Mouse (Mus musculus): Measurements from ENCODE around the gene Ndufb4. TPM values are rescaled to one million over a fixed set of nuclear protein-coding genes. Genes with fewer than 3 reads are reported as not detected.
A peak's percentile ranks its signal among the peaks of the same experiment; 100 is the strongest.

Gene Ndufb4
- polyA plus RNA-seq, 1 experiment from 2014 or later: 67.1 TPM

DNA sequence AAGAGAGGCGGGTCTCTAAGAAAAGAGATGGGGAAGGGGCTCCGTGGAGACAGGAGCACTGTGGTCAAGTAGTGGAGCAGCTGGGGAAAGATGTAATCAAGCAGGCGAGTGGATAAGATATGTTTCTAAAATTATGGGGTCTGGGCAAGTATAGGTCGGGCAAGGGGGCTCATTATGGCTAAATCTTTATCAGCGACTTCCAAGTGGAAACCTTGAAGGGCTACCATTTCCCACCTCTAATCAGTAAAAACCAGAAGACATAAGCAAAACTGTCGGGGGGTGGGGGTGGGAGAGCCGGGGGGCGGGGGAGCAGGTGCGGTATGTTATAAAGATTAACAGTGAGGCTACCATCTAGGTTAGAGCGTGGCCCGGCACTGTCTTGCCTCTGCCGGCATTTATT lies 32.6 kb upstream of the Ndufb4 start:
- WGBS: 56% methylated on average over 12 of the region's 12 CpGs
- Histone ChIP-seq H3K9ac (no peak overlapping the region), H3K4me2 (no peak overlapping the region)

DNA sequence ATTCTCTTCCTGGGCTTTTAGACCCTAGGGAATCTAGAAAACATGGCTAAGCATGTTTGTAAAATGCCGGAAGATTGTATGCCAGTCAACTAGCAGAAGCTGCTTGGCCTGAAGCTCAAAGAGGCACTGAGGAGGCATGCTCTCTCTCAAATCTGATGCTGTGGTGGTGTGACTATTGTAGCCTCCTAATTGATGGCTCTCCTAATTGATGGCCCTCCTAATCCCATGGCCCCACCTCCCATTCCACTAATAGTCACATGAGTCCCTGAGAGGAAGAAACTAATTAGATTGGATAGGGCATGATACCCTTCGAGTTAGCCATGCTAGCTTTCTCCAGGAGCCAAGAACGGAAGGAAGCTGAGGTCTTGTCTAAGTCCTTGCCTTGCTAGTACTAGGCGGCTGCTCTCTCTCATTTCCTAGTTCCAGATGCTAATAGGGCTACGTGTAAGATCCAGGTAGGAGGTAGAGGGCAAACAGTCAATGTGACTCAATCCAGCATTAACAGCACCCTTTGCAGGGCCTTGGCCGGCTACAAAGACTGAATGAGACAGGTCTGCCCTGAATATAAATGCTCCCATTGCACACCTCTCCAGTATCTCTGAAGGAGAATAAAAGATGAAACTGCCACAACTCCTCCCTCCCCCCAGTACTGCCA lies 31.8 kb upstream of the Ndufb4 start:
- ATAC-seq (ENCODE audit: low FRiP score): no peak
- no peak overlapping the region for H3K4me3 ChIP-seq
- no peaks in the 10 kb centered on the region for H3K9me3 ChIP-seq
- WGBS: 59% methylated on average over 6 of the region's 6 CpGs
- H3K27me3 ChIP-seq: no peaks in the 10 kb centered on the region
- H3K27ac ChIP-seq: peak overlapping the region; percentile 13
- H3K4me2 ChIP-seq: no peak overlapping the region
- no peak overlapping the region for H3K9ac ChIP-seq
- no peaks in the 10 kb centered on the region for H3K36me3 ChIP-seq
- H3K4me1 ChIP-seq (replicated peaks): peaks cover 49% of the 10 kb centered on the region

More for the DNA sequence above, 32.6 kb upstream of the Ndufb4 start:
- Histone ChIP-seq H3K36me3 (no peaks in the 10 kb centered on the region), H3K4me3 (no peak overlapping the region), H3K27ac (peak overlapping the region; percentile 13; the same call in 1 of the 2 replicates), H3K27me3 (no peaks in the 10 kb centered on the region), H3K4me1 (replicated peaks) (peaks cover 49% of the 10 kb centered on the region), H3K9me3 (no peaks in the 10 kb centered on the region)
- ATAC-seq (ENCODE audit: low FRiP score): no peak

- Histone ChIP-seq H3K9ac (peak overlapping the region; percentile 76), H3K4me2 (peak overlapping the region; percentile 62), H3K27me3 (no peaks in the 10 kb centered on the region), H3K27ac (peak overlapping the region; percentile 93), H3K36me3 (no peaks in the 10 kb centered on the region), H3K4me3 (peak overlapping the region; percentile 40), H3K9me3 (no peaks in the 10 kb centered on the region), H3K4me1 (replicated peaks) (peaks cover 49% of the 10 kb centered on the region)
- ATAC-seq (ENCODE audit: low FRiP score): peak; percentile 47
- WGBS: 1% methylated on average over 25 of the region's 25 CpGs
These were observed 30.6 kb upstream of the Ndufb4 start for GRCm38 (mm10) chr16:37684634-37685441.

DNA sequence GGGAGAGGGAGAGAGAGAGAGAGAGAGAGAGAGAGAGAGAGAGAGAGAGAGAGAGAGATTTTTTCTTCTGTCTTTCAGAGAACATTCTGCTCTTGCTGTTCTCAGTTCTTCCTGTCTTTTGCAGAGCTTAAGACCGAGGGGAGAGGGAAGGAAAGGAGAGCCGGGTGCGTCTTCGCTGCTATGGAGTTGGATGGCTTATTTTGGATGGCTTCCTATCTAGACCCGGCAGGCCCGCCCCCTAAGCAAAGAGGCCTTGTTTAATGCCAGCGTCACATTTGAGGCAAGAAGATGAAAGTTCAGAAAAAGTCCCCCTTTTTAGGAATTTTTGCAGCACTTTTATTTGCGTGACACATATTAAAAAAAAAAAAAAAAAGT lies 30.0 kb upstream of the Ndufb4 start:
- Histone ChIP-seq H3K4me3 (peak overlapping the region; percentile 40; the same call in 1 of the 2 replicates), H3K27me3 (no peaks in the 10 kb centered on the region), H3K36me3 (no peaks in the 10 kb centered on the region), H3K4me1 (replicated peaks) (peaks cover 49% of the 10 kb centered on the region), H3K9ac (peak overlapping the region; percentile 76), H3K9me3 (no peaks in the 10 kb centered on the region), H3K4me2 (peak overlapping the region; percentile 62), H3K27ac (peak overlapping the region; percentile 93)
- 22% methylated on average over 8 of the region's 8 CpGs for WGBS
- no peak for ATAC-seq (ENCODE audit: low FRiP score)

DNA sequence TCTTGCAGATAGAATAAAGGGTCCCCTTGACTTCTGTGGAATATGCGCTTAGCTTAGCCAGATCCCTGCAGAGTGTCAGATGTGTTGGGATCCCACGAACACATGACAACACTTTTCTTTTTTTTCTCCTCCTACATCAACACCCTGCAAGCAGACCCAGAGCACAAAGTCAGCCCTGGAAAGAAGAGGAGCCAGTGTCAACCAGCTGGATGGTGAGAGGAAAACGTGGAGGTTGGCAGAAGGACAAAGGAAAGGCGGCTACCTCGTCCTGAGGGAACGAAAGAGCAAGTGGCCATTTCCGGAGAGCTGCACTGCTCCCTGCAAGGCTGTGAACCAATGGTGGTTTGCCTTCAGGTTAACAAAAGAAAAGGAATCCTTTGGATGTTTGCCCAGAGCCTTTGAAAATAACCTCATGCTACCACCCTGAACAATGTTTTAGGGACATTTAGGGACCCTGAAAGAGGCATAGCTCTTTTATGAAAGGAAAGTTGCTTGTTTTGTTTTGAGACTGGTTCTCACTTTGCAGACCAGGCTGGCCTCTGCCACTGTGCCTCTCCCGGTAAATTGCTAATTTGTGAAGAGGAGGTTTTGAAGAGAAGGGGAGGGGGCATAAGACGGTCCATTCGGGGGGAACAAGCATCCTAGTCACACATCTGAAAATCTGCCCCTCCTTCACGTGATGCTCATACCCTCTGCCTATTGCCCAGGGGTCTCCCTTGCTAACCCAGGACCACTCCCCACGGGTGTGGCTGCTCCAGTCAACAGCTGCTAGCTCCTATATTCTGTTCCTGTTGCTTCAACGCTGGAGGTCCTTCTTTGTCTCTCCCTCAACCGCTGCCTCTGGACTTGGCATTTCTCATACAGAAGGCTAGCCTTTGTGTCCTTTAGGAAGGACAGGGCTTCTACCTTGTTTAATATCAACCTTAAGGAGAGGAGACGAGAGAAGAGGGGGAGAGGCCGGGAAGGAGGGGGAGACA lies 29.2 kb upstream of the Ndufb4 start:
- H3K4me3 ChIP-seq: peak overlapping the region; percentile 14; the same call in 1 of the 2 replicates
- H3K9me3 ChIP-seq: no peaks in the 10 kb centered on the region
- peak overlapping the region; percentile 62 for H3K4me2 ChIP-seq
- peaks cover 49% of the 10 kb centered on the region for H3K4me1 ChIP-seq (replicated peaks)
- peak overlapping the region; percentile 93 for H3K27ac ChIP-seq
- WGBS: 10% methylated on average over 16 of the region's 16 CpGs
- H3K27me3 ChIP-seq: no peaks in the 10 kb centered on the region
- H3K36me3 ChIP-seq: no peaks in the 10 kb centered on the region
- peak overlapping the region; percentile 76 for H3K9ac ChIP-seq
- peak; percentile 53 for ATAC-seq (ENCODE audit: low FRiP score)

DNA sequence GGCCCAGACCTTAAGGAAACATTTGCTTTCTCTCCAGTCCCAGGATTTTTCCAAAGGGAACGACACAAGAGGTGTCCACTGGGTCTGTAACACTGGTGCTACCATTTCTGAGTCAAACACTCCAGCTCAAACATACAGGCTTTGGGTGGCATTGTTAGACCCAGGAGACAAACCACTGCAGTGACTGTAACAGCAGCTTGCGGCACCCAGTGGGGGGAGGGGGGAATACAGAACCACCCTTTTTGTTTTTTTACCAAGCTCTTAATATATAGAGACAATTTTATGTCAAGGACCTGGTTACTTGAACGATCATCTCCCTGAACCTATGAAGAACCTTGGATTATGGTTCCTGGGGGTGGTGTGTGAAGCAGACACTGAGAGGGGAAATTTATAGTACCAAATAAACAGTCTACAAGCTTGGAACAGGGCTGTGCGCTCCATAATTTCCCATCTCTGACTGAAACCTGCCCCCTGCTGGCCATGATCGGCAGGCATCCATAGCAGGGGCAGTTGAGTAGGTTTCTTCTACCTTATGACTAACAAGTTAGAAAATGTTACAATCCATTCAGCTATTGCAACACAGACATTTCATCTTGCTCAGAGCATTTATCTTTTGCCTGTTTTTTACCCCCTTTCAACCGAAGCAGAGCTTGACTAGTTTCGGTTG lies 28.2 kb upstream of the Ndufb4 start:
- Histone ChIP-seq H3K36me3 (no peaks in the 10 kb centered on the region), H3K4me1 (replicated peaks) (peaks cover 45% of the 10 kb centered on the region), H3K9ac (no peak overlapping the region), H3K27ac (peak overlapping the region; percentile 93), H3K4me2 (no peak overlapping the region), H3K9me3 (no peaks in the 10 kb centered on the region), H3K27me3 (no peaks in the 10 kb centered on the region), H3K4me3 (no peak overlapping the region)
- peak; percentile 37 for ATAC-seq (ENCODE audit: low FRiP score)
- 44% methylated on average over 7 of the region's 7 CpGs for WGBS

- Histone ChIP-seq H3K27me3 (no peaks in the 10 kb centered on the region), H3K36me3 (no peaks in the 10 kb centered on the region), H3K4me2 (no peak overlapping the region), H3K9ac (no peak overlapping the region), H3K27ac (no peak overlapping the region; the same call in 1 of the 2 replicates), H3K9me3 (no peaks in the 10 kb centered on the region), H3K4me3 (no peak overlapping the region), H3K4me1 (replicated peaks) (peaks cover 44% of the 10 kb centered on the region)
- ATAC-seq (ENCODE audit: low FRiP score): no peak
- 82% methylated on average over 8 of the region's 8 CpGs for whole genome bisulfite sequencing
These were observed 26.6 kb upstream of the Ndufb4 start for GRCm38 (mm10) chr16:37680831-37681230.

DNA sequence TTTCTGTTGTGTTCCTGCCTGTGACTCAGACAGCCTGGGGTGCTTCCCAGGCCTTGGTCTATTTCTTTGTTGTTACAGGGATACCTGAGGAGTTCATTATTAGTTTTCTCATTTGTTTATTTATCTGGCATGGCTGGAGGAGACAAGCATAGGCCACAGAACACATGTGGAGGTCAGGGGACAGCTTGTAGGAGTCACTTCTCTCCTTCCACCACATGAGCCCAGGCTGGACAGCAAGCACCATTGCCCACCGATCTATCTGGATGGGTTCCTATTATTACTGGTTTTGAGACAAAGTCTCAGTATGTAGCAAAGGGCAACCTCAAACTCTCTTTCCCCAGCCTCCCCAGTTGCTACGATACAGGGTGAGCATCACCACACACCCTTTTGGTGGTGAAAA lies 26.0 kb upstream of the Ndufb4 start:
- WGBS: 82% methylated on average over 2 of the region's 2 CpGs
- Histone ChIP-seq H3K9ac (no peak overlapping the region), H3K4me2 (no peak overlapping the region), H3K4me1 (replicated peaks) (peaks cover 38% of the 10 kb centered on the region), H3K9me3 (no peaks in the 10 kb centered on the region), H3K36me3 (no peaks in the 10 kb centered on the region), H3K27ac (no peak overlapping the region), H3K27me3 (no peaks in the 10 kb centered on the region), H3K4me3 (no peak overlapping the region)
- no peak for ATAC-seq (ENCODE audit: low FRiP score)

DNA sequence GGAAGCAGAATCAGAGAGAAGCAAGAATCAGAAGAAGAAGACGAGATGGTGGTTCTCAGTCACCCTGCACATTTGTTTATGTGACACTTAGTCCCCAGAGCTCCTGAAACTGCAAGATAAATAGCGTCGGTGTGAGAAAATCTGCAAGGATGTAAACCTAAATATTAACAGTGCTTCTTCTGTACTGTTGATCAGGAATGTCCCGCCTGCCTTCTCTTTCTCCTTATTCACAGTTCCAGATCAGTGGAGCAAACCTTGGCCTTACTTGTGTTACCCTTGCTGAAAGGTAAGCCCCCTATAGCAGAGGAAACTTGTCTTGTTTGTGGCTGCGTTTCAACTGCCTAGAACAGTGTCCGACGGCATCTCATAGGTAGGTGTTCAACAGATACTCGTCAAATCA lies 23.3 kb upstream of the Ndufb4 start:
- Histone ChIP-seq H3K9me3 (no peaks in the 10 kb centered on the region), H3K36me3 (no peaks in the 10 kb centered on the region), H3K27ac (no peak overlapping the region), H3K4me3 (no peak overlapping the region), H3K27me3 (no peaks in the 10 kb centered on the region), H3K4me1 (replicated peaks) (peaks cover 19% of the 10 kb centered on the region), H3K4me2 (no peak overlapping the region), H3K9ac (no peak overlapping the region)
- WGBS: 82% methylated on average over 8 of the region's 8 CpGs
- ATAC-seq (ENCODE audit: low FRiP score): no peak

GRCm38 (mm10) chr16:37676677-37677072 lies 22.4 kb upstream of the Ndufb4 start:
- no peak for ATAC-seq (ENCODE audit: low FRiP score)
- H3K9me3 ChIP-seq: no peaks in the 10 kb centered on the region
- no peak overlapping the region for H3K4me3 ChIP-seq
- peak overlapping the region; percentile 43 for H3K4me2 ChIP-seq
- no peak overlapping the region for H3K27ac ChIP-seq
- 30% methylated on average over 4 of the region's 4 CpGs for WGBS
- no peak overlapping the region for H3K9ac ChIP-seq
- peaks cover 14% of the 10 kb centered on the region for H3K4me1 ChIP-seq (replicated peaks)
- no peaks in the 10 kb centered on the region for H3K27me3 ChIP-seq
- no peaks in the 10 kb centered on the region for H3K36me3 ChIP-seq

- 38% methylated on average over 17 of the region's 17 CpGs for WGBS
- peak overlapping the region; percentile 49 for H3K27ac ChIP-seq
- H3K4me2 ChIP-seq: peak overlapping the region; percentile 43
- peaks cover 14% of the 10 kb centered on the region for H3K4me1 ChIP-seq (replicated peaks)
- H3K9me3 ChIP-seq: no peaks in the 10 kb centered on the region
- peak overlapping the region; percentile 19; the same call in 1 of the 2 replicates for H3K4me3 ChIP-seq
- H3K9ac ChIP-seq: peak overlapping the region; percentile 30; the same call in 1 of the 2 replicates
- ATAC-seq (ENCODE audit: low FRiP score): peak; percentile 79
- no peaks in the 10 kb centered on the region for H3K36me3 ChIP-seq
- no peaks in the 10 kb centered on the region for H3K27me3 ChIP-seq
These were observed 21.9 kb upstream of the Ndufb4 start for GRCm38 (mm10) chr16:37676024-37676676.
